Mouse (Mus musculus): Measurements from ENCODE around the gene Itgav.
A peak's percentile ranks its signal among the peaks of the same experiment; 100 is the strongest.
"Not testable (repeated sequence)": the region's sequence is repeated elsewhere in the genome, so short reads cannot be mapped to it uniquely, and the experiment has no call there.

Gene Itgav

DNA sequence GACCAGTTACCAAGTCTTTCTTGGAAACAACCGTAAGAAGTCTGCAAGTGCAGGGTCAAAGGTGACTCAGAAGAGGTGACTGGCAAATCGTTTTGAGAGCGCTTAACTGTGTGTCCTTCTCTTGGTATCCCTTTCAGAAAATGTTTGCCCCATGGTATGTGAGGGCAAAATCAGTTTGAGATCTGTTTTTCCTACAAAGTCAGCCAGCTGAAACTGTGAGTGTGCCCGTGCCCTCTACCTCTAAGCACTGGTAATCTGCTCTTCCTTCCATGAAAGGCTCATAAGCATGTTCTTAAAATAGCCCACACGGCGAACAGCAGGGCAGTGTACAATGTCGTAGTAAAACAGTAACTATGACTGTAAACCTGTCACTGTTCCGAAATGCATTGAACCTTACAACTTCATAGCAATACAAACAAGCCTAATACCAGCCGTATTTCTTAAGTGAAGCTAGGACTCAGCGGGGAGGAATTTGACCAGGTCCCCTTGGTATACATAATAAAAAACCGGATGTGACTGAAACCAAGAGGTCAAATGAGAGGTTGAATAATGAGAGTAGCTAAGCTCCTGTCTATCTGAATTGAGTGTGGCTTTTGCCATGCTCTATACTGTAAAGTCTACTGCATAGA is 14.2 kb upstream of the Itgav start:
- DNase-seq (ENCODE audit: low read depth, low spot score), result no peak

DNA sequence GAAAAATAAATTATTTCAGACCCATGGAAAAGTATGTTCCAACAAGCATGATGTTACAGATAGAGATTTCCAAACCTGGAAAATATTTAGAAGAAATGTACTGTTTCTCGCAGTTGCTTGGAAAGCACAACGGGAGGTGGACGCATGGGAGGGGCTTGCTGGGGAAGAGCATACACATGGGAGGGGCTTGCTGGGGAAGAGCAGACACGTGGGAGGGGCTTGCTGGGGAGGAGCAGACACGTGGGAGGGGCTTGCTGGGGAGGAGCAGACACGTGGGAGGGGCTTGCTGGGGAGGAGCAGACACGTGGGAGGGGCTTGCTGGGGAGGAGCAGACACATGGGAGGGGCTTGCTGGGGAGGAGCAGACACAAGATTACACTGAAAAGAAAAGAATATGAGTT is 10.9 kb upstream of the Itgav start:
- not testable (repeated sequence) for DNase-seq (ENCODE audit: low read depth, low spot score)

DNA sequence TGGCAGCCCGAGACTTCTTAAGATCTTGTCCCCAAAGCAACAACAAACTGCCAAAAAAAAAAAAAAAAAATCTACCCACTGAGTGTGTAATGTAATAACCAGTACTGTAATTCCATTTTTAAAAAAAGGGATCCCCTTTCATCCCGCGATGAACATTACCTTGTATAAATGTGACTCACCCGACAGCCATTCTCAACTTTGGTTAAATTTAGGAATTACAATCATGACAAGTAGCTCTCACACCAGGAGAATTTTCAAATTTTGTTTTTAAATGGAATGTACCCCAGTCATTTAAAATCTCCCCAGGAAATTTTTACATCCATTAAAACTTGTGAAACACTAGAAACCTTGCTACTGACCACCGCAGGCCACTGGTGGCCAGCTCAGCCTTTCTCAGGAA is 10.3 kb upstream of the Itgav start:
- peak; percentile 72 for DNase-seq (ENCODE audit: low read depth, low spot score)

DNA sequence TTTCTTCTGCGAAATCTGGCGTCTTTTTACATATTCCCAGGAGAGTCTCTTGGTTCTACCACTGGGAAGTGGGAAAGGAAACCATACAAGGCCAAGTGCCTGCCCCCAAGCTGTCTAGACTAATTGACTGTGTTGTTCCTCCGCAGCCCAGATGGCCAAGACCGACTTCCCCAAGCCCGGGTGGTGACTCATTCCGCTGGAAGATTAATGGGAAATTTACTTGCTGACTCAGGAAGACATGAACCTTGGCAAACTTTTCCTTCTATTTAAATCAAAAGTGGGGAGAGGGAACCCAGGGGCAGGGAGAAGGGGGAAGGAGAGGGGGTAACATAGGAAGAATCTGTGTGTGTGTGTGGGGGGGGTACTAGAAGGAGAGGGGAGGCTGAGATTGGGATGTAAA is 9.4 kb upstream of the Itgav start:
- peak; percentile 100 for DNase-seq (ENCODE audit: low read depth, low spot score)

DNA sequence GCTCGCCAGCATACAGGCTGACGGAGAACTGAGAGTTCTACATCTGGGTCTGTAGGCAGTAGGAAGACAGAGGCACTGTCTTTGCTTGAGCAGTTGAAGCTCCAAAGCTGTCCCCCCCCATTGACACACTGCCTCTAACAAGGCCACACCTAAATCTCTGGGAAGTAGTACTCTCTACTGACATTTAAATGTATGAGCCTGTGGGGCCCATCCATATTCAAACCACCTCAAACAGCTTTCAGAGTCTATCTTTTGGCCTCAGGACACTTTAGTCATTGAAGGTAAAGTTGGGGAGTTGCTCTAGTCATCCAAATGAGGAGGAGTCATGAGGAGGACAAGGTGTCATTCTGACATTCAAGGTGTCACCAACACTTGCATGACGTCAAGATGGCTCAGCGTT is 5.9 kb upstream of the Itgav start:
- DNase-seq (ENCODE audit: low read depth, low spot score), result no peak

DNA sequence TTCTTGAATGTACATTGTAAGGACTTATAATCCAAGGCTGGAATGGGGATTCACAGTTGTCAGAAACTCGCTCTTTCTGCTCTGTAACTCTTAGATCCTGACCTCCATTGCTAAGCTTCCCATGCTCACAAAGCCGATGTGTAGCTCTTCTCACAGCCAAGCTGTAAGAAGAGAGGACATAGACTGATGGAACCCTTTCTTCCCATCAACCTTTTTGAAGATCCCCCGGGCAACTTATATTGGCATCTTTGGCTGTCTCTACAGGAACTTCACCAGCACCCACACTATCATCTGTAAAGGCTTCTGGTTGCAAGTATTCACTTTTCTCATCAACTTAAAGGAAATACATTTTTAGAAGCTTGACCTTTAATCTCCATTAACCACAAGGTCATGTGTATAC is 2.6 kb upstream of the Itgav start:
- DNase-seq (ENCODE audit: low read depth, low spot score), result no peak

DNA sequence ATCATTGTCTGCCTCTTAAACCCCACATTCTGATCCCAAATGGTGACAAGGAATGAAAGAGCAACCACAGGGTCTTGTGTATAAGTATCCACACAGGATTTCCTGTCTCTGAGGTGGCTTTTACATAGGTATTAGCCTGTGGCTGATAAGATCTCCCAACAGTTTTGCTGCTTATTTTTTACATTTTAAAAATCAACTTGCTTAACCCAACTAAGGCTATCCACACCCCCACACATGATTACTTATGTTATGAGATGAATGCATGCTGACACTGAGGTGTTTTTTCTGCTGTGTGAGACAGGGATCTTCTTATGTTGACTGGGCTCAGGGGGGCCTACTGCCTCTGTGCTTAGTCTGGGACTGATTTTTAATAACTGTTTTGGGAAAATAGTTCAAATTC is 1.3 kb upstream of the Itgav start:
- peak; percentile 30 for DNase-seq (ENCODE audit: low read depth, low spot score)

DNA sequence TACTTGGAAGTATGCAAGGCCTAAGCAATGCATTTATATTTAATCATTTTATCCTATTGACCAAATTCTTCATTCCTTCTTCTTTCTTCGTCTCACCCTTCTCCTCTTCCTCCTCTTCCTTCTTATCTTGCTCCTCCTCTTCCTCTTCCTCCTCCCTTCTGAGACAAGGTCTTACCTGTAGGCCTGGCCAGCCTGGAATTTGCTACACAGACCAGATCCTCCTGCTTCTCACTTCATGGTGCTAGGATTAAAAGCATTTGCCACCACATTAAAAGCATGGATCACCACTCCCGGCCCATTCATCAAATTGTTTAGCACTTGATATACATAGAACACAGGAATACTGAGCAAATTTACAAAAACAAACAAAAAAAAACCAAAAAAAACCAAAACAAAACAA is 851 bp upstream of the Itgav start:
- DNase-seq (ENCODE audit: low read depth, low spot score), result peak; percentile 35

DNA sequence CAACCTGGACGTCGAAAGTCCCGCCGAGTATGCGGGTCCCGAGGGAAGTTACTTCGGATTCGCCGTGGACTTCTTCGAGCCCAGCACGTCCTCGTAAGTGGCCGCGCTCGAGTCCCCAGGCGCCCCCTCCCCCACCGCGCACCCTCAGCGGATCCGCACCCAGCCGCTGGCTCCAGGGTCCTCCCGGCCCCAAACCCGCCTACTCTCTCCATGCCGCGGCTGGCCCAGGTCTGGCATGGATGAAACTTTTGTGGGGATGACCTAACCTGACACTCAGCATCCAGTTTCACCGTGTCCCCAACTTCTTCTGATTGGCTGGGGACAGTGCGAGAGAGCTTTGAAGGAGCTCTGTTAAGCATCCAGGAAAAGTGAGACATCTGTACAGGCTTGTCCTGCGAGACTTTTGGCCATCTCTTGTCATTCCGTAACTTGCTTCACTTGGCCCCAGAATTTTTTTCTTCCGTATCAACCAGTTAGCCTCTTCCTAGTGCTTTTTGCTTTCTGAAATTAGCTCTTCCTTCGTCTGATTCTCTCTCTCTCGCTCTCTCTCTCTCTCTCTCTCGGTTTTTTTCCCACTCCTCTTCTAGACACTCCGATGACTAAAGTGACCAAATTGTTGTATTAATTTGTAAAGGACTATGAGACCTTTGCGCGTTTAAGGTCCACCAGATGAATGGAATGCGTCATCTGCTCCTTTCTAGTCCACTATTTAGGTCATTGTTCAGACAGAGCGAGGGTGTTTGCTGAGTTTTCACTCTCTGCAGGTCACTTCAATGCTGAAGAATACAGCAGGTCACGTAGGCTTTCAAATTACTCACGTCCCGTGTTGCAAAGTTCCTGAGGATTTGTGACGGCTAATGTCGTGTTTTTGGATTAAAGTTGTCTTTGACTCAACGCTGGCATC is 882 bp downstream of the Itgav start:
- peak; percentile 74 for DNase-seq (ENCODE audit: low read depth, low spot score)

DNA sequence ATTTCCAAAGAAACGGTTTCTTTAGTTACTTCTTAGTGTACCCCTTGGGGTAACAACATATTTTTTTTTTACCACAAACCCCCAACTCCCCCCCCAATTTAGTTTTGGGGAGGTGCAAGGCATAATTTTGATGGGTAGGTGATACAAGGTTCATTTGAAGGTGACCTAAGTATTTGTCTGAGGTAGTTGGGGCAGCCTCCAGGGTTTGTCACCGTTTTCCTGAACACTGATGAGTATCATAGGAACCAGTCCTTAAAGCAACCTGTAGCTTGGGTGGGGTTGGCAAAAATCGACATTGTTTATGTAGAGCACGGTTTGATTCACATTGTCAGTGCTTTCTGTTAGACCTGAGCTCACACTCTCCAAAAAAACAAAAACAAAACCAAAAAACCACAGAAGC is 1.6 kb downstream of the Itgav start:
- DNase-seq (ENCODE audit: low read depth, low spot score), result peak; percentile 38

DNA sequence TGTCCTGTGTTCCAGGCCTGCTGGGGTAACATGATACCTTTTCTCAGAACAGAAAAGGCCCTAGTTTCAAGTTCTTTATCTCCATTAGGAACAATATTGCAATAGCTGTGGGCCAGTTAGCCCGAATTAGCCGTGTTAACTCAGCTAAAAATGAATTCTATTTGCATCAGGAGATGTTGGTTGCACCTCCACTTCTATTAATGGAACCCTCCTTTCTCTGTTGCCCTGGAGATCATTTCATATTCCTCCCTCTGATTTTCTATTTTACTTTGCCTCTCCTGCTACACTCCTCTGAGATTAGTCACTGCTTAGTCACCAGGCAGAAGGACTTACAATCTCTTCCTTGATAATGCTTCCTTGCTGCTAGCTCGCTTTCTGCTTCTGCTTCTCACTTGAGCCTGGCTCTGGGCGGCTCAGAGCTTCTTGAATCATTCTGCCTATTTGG is 4.1 kb downstream of the Itgav start:
- DNase-seq (ENCODE audit: low read depth, low spot score), result peak; percentile 91

DNA sequence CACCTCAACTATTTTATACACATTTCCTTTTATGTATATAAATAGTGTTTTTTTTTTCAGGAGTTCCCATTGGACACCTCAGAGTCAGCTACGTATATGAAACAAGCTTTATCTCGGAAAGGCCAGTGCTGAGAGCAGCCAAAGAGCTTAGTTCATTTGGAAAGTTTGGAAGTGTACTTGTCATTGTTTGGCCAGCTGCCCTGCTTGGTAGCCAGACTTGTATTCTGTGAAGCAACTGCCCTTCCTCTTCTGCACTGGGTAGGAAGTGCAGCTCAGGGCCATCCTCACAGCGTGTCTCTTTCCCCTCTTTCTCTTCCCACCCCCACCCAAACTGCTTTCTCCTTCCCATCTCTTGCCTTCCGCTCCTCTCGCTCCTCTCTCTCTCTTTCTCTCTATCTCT is 5.1 kb downstream of the Itgav start:
- DNase-seq (ENCODE audit: low read depth, low spot score), result peak; percentile 90

DNA sequence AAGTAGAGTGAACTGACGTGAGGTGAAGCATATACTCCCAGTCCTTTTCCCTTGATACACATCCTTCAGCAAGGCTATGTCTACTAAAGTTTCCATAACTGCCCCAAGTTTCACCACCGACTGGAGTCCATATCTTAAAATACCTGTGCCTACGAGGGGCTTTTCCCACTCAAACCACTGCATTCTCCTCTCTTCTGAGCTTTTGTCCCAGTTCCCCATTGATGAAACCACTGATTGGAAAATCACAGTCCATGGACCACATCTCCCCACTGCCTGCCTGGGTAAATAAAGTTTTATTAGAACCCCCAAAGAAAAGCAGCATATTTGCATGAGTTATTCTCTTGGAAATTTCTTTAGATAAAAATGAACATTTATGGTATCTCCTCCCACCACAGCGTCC is 8.7 kb downstream of the Itgav start:
- DNase-seq (ENCODE audit: low read depth, low spot score), result no peak

DNA sequence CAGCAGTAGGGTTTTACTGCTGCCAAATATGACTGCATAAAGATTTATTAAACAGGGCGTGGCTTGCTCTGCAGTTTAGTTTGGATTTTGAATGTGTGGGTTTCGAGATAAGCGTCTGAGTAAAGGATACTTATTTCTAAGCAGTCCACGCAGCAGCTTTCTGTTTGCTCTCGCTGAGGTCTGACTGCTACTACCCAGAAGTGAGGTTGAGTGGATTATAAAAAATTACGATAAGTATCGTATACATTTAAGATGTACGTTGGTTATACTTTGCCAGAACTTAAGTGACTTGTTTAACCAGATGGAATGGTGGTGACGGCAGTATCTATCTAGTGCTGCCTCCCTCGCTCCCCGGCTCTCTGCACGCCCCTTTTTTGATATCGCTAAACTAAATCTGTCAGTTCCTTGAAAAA is 9.8 kb downstream of the Itgav start:
- peak; percentile 70 for DNase-seq (ENCODE audit: low read depth, low spot score)

DNA sequence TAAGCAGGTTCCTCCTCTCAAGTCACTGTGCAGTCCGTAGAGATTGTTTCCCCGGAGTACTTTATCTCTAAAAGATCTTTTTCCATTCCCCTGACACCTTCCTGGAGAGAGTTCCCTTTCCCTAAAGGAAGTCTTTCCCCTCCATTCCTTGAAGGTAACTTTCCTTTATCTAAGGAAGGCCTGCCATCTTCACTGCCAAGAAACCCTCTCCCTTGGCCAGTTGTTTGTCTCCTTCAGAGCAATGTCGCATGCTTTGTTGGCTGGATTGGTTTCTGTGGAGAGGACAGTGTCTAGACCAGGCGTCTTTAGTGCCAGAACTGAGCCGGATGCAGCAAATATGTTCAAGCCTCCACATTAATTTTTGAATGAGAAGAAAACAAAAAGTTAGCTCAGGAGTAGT is 11.1 kb downstream of the Itgav start:
- no peak for DNase-seq (ENCODE audit: low read depth, low spot score)

DNA sequence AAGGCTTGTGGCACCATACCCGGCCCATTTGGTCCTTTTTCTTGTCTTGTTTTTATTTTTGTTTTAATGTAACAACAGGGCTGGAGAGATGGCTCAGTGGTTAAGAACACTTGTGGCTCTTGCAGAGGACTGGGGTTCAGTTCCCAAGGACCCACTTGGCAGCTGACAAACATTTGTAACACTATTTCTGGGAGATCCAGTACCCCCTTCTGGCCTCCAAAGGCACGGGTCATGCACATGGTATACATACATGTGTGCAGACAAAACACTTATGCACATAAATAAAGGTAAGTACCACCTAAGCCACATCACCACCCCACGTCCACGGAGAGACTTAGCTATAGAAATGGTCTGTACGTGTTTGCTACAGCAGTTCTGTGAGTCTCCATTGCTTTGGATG is 12.6 kb downstream of the Itgav start:
- DNase-seq (ENCODE audit: low read depth, low spot score), result no peak

DNA sequence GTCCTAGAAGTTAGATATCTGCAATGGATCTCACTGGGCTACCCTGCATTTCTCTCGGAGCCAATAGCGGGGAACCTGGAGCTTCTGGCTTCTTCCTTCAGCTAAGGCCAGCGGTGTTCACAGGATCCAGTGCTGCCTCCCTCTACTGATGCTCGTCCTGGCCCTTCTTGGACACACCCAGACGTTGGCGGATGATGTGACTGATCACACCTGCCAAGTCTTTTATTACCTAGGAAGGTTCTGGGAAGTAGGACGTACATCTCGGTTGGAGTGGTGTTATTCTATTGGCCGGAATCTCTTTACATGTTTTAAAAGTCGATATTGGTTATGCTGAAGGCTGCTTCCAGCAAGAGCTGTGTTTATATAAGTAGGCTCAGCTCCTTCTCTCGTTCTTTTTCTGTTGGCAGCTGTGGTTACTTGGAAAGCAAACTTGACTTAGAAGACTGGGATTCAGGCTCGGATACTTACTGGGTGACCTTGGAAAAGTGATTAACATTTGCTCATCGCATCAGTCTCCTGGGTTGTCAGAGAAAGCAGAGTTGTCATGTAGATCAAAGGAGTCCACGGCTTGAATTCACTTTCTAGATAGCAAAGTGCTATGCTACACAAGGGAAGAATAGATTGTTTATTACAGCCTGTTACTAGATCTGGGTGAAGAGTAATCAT is 14.5 kb downstream of the Itgav start:
- DNase-seq (ENCODE audit: low read depth, low spot score), result no peak

DNA sequence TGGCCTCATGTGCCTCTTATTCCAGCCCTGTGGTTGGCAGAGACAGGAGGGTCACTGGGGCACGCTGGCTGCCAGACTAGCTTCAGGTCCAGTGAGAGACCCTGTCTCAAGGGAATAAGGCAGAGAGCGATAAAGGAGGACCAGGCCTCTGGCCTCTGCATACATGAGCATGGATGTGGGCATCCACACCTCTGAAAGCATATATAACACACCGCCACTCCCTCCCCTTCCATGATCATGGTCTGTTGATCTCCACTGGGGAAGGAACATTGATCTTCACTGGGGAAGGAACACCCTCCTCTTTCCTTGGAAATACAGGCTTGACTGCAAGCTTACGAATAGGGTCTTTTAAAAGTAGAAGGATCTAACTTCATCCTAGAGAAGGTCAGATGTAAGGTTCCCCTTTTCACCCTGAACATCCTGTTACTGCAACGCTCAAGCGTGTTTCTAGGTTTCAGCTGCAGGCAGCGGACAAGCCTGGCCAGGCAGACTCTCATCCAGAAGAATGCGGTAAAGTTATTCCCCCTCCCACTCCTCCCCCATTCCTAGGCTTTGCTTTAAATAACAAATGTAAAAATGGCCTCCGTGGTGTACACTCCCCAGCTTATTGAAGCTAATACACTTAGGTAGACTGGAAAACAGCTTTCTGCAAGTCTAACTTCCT is 15.4 kb downstream of the Itgav start:
- no peak for DNase-seq (ENCODE audit: low read depth, low spot score)

DNA sequence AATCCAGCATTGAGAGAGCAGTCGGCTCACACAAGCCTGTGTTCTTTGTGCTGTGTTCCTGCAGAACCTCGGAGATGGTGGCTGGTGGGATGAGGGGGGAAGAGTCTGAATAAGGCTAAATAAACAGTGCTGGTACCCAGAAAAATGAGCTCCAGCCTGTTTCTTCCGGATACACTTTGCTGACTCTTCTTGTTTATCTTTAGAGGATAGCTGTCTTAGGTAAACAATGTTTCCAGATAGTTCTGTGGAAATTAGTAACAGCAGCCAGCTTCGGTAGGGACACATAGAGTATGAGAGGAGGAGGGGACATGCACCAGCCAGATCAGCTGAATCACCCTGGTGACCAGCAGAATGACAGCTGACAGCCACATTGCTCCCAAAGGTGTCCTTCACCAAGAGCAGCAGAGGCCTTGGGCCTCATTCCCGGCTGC is 16.4 kb downstream of the Itgav start:
- no peak for DNase-seq (ENCODE audit: low read depth, low spot score)

DNA sequence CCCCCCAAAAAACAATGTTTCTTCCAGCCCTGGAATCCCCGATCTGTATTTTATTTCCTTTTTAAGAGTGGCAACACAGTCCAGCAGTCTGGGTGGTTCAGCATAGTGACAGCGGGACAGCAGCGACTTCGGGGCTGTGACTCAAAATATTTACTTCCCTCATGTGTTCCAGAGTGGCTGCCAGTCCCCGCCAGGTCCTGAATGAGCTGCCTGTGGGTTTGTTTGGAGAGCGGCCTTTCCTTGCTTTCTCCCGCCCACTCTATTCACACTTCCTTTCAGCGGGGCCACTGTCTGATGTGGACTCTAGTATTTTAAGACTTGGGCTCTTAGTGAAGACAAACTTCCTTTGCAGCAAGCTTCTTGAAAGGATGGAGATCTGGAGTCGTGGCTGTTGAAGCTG is 18.0 kb downstream of the Itgav start:
- peak; percentile 60 for DNase-seq (ENCODE audit: low read depth, low spot score)

DNA sequence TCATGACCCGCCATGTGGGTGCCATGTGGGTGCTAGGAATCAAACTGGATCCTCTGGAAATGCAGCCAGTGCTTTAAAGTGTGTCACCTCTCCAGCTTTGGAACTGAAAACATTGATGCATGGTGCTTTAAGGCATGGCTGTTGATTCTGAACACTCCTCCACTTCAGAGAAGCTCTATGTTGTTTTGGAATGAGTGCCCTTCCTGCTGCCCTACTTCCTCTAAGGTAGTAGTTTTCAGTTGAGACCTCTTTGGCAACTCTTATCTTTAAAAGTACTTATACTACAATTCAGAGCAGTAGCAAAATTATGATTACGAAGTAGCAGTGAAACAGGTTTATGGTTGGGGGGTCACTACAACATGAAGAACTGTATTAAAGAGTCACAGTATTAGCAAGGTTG is 18.6 kb downstream of the Itgav start:
- DNase-seq (ENCODE audit: low read depth, low spot score), result no peak

Data from 3T3-L1 (cell line).